Mouse (Mus musculus) midbrain, embryonic 16.5 days (tissue): ENCODE data around the gene Zfp523. TPM values are rescaled to one million over a fixed set of nuclear protein-coding genes. Genes with fewer than 3 reads are reported as not detected.

ENCODE experiments used
- ATAC-seq: fragments of 200-750 bp; cut with Nextera tagmentation; 2 replicates; pipeline ENCODE4 v1.8.0; 2017; ENCODE audit warnings: moderate TSS enrichment
- H3K27ac ChIP-seq: fragments of 300-500 bp; sonication (generic); 2 replicates; pipeline ENCODE4 v1.5.1; 2014; ENCODE audit warnings: mild to moderate bottlenecking, low read length, mixed read lengths
- H3K27me3 ChIP-seq: fragments of 300-500 bp; sonication (generic); 2 replicates; pipeline ENCODE4 v1.6.1; 2014; ENCODE audit warnings: low read depth, low read length, mixed read lengths; ENCODE audit not compliant: control insufficient read depth, insufficient read depth
- H3K36me3 ChIP-seq: fragments of 300-500 bp; sonication (generic); 2 replicates; pipeline ENCODE4 v1.6.1; 2014; ENCODE audit warnings: mild to moderate bottlenecking, low read length, moderate library complexity, mixed read lengths; ENCODE audit not compliant: control insufficient read depth, insufficient read depth
- H3K4me1 ChIP-seq: fragments of 300-500 bp; sonication (generic); 2 replicates; pipeline ENCODE4 v1.6.1; 2014; ENCODE audit warnings: mild to moderate bottlenecking, low read length, mixed read lengths; ENCODE audit not compliant: control insufficient read depth, insufficient read depth
- H3K4me2 ChIP-seq: fragments of 300-500 bp; sonication (generic); 2 replicates; pipeline ENCODE4 v1.6.1; 2014; ENCODE audit warnings: mild to moderate bottlenecking, low read length, mixed read lengths
- H3K4me3 ChIP-seq: fragments of 300-500 bp; sonication (generic); 2 replicates; pipeline ENCODE4 v1.5.1; 2014; ENCODE audit warnings: low read depth, mild to moderate bottlenecking, low read length, moderate library complexity, mixed read lengths
- H3K9ac ChIP-seq: fragments of 300-500 bp; sonication (generic); 2 replicates; pipeline ENCODE4 v1.6.1; 2014; ENCODE audit warnings: low read depth, low read length, mixed read lengths
- H3K9me3 ChIP-seq: fragments of 300-500 bp; sonication (generic); replicated peaks from 2 replicates; pipeline ENCODE4 v1.6.1; 2014; ENCODE audit warnings: mild to moderate bottlenecking, low read length, mixed read lengths; ENCODE audit not compliant: control insufficient read depth, poor library complexity, severe bottlenecking
- WGBS: fragments of 180-500 bp; shearing (Covaris S2); extraction: QIAGEN DNeasy Blood & Tissue Kit; methylation state at CpG from one replicate; pipeline ENCODE4 v1.1.7; 2014; 5-methylcytosine and 5-hydroxymethylcytosine counted together
- polyA plus RNA-seq: library from polyadenylated mRNA; unstranded; fragments of >200 nt; fragmentation: Nextera tagmentation; extraction: Ambion mirVana; gene quantifications from 2 replicates; pipeline ENCODE4 v1.2.1, GENCODE M21; 2015

Zfp523 gene
- polyA plus RNA-seq, 1 experiment from 2014 or later, result 42.1 TPM

- WGBS, result under 1% methylated on average over 53 of the region's 57 CpGs
- ATAC-seq, result peak; percentile 91
Measured at GRCm38 (mm10) chr17:28232475-28233060, 55.6 kb downstream of the Zfp523 start, which contains the start of gene Ppard. Gene Ppard, plus strand, starts transcription at chr17:28232700.

GRCm38 (mm10) chr17:28233091-28233731 is 56.3 kb downstream of the Zfp523 start:
- Histone ChIP-seq H3K27ac (peak overlapping the region; percentile 43; the same call in 1 of the 2 replicates), H3K4me3 (peak overlapping the region; percentile 78), H3K9me3 (no peaks in the 10 kb centered on the region), H3K4me2 (peak overlapping the region; percentile 85), H3K27me3 (no peaks in the 10 kb centered on the region), H3K36me3 (no peaks in the 10 kb centered on the region), H3K4me1 (peaks cover 9% of the 10 kb centered on the region; the same call in 1 of the 2 replicates), H3K9ac (peak overlapping the region; percentile 81)
- WGBS, result 5% methylated on average over 17 of the region's 17 CpGs
- no peak for ATAC-seq

More at GRCm38 (mm10) chr17:28232475-28233060, 55.6 kb downstream of the Zfp523 start, which contains the start of gene Ppard:
- Histone ChIP-seq H3K4me3 (peak within 1 kb of the TSS; percentile 78), H3K4me1 (peaks cover 9% of the 10 kb centered on the region; the same call in 1 of the 2 replicates), H3K36me3 (no peaks in the 10 kb centered on the region), H3K9ac (peak within 1 kb of the TSS; percentile 81), H3K27ac (peak within 1 kb of the TSS; percentile 43; the same call in 1 of the 2 replicates), H3K9me3 (no peaks in the 10 kb centered on the region), H3K27me3 (no peaks in the 10 kb centered on the region), H3K4me2 (peak within 1 kb of the TSS; percentile 85)

- no peak for ATAC-seq
- no peak overlapping the region for H3K9ac ChIP-seq
- WGBS, result 86% methylated on average over 5 of the region's 5 CpGs
- H3K4me3 ChIP-seq, result peak overlapping the region; percentile 5; the same call in 1 of the 2 replicates
- no peak overlapping the region for H3K27ac ChIP-seq
- H3K9me3 ChIP-seq, result no peaks in the 10 kb centered on the region
- peak overlapping the region; percentile 7; the same call in 1 of the 2 replicates for H3K4me2 ChIP-seq
- no peaks in the 10 kb centered on the region for H3K27me3 ChIP-seq
- peaks cover 9% of the 10 kb centered on the region; the same call in 1 of the 2 replicates for H3K4me1 ChIP-seq
- H3K36me3 ChIP-seq, result no peaks in the 10 kb centered on the region
Measured at GRCm38 (mm10) chr17:28234641-28235040, 57.7 kb downstream of the Zfp523 start.

- Histone ChIP-seq H3K9ac (no peak overlapping the region), H3K4me1 (peaks cover 9% of the 10 kb centered on the region; the same call in 1 of the 2 replicates), H3K9me3 (no peaks in the 10 kb centered on the region), H3K27ac (no peak overlapping the region), H3K4me3 (no peak overlapping the region), H3K27me3 (no peaks in the 10 kb centered on the region), H3K36me3 (no peaks in the 10 kb centered on the region), H3K4me2 (no peak overlapping the region)
- ATAC-seq, result no peak
- WGBS, result 85% methylated on average over 7 of the region's 7 CpGs
Measured at GRCm38 (mm10) chr17:28235982-28236635, 59.2 kb downstream of the Zfp523 start.

DNA sequence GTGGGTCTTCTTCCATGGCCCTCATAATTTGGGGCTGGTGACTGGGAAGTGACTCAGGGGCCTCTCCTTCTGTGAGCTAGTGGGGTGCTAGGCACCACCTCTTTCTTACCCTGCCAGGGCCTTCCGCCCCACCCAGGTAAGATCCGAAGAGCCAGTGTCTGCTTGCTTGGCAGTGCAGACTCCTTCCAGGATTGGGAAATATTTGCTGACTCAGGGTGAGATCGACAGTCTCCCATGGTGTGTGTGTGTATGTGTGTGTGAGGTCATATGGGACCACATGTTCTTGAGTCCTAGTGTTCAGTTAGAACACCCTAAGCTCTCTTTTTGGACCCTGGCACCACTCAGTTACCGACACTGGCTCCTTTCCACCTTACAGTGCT is 59.7 kb downstream of the Zfp523 start:
- H3K4me1 ChIP-seq, result peaks cover 9% of the 10 kb centered on the region; the same call in 1 of the 2 replicates
- no peaks in the 10 kb centered on the region for H3K9me3 ChIP-seq
- no peak overlapping the region for H3K9ac ChIP-seq
- no peaks in the 10 kb centered on the region for H3K27me3 ChIP-seq
- no peak overlapping the region for H3K4me3 ChIP-seq
- H3K36me3 ChIP-seq, result no peaks in the 10 kb centered on the region
- no peak overlapping the region for H3K27ac ChIP-seq
- no peak overlapping the region for H3K4me2 ChIP-seq
- 90% methylated on average over 4 of the region's 4 CpGs for WGBS
- no peak for ATAC-seq

- ATAC-seq, result no peak
- 53% methylated on average over 5 of the region's 5 CpGs for WGBS
- Histone ChIP-seq H3K9ac (no peak overlapping the region), H3K4me1 (peaks cover 7% of the 10 kb centered on the region; the same call in 1 of the 2 replicates), H3K9me3 (no peaks in the 10 kb centered on the region), H3K4me3 (no peak overlapping the region), H3K27me3 (no peaks in the 10 kb centered on the region), H3K4me2 (no peak overlapping the region), H3K27ac (no peak overlapping the region), H3K36me3 (no peaks in the 10 kb centered on the region)
Measured at GRCm38 (mm10) chr17:28237362-28237761, 60.4 kb downstream of the Zfp523 start.

DNA sequence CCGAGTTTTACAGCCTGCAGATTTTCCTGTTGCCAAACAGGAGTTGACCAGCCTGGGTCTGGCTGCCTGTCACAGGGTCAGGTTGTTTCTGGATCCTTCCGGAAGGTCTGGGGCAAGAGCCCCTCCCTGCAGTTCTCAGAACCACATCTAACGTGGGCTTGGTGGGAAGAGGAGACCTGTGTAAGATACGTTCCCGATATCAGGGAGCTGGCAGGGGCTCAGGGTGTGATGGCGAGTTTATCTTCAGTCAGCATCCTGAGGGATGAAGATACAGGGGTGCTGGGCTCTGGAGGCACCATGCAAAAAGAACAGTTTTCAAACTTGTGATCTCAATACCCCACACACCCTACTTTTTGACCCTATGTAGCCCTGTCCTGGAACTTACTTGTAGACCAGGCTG is 60.9 kb downstream of the Zfp523 start:
- Histone ChIP-seq H3K27me3 (no peaks in the 10 kb centered on the region), H3K4me3 (no peak overlapping the region), H3K36me3 (no peaks in the 10 kb centered on the region), H3K4me1 (peaks cover 7% of the 10 kb centered on the region; the same call in 1 of the 2 replicates), H3K27ac (no peak overlapping the region), H3K9me3 (no peaks in the 10 kb centered on the region), H3K4me2 (no peak overlapping the region), H3K9ac (no peak overlapping the region)
- no peak for ATAC-seq
- WGBS, result 72% methylated on average over 6 of the region's 6 CpGs

DNA sequence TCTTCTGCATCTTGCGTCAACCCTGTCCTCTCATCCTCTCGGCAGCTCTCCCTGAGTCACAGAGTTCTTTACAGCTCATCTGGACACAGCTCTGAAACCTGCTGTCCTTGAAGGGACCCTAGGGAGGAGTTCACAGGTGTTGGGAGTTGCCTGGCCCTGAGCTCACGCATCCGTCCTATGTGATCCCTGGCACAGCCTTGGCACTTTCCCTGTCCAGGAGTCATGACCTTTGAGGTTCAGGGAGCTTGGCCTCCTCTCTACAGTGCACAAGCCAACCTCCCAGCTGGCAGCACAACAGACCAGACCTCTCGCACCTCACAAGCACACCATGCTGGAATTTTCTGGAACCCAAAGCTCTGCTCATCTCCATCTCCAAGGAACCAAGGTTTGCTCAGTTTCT is 63.9 kb downstream of the Zfp523 start:
- ATAC-seq, result no peak
- Histone ChIP-seq H3K27me3 (no peaks in the 10 kb centered on the region), H3K9ac (no peak overlapping the region), H3K4me1 (0 out of 2 replicates have a peak, but pooled peaks cover 6% of the 10 kb centered on the region), H3K4me3 (no peak overlapping the region), H3K36me3 (no peaks in the 10 kb centered on the region), H3K27ac (no peak overlapping the region), H3K9me3 (no peaks in the 10 kb centered on the region), H3K4me2 (no peak overlapping the region)
- WGBS, result 92% methylated on average over 5 of the region's 5 CpGs
